Mouse (Mus musculus) erythroblast, embryonic 14.5 days (primary cell): Measurements from ENCODE around the gene Syn3. TPM values are rescaled to one million over a fixed set of nuclear protein-coding genes. Genes with fewer than 3 reads are reported as not detected.

Experiments
- H3K27me3 ChIP-seq: 2 replicates; pipeline ENCODE4 v1.6.1; 2012; ENCODE audit warnings: inconsistent platforms; ENCODE audit not compliant: control insufficient read depth
- H3K36me3 ChIP-seq: 2 replicates; pipeline ENCODE4 v1.6.1; 2012; ENCODE audit warnings: mild to moderate bottlenecking, inconsistent platforms; ENCODE audit not compliant: control insufficient read depth
- H3K4me1 ChIP-seq: 2 replicates; pipeline ENCODE4 v1.6.1; 2012; ENCODE audit warnings: inconsistent platforms; ENCODE audit not compliant: control insufficient read depth
- H3K4me3 ChIP-seq: replicated peaks from 2 replicates; pipeline ENCODE3; 2012; ENCODE audit warnings: moderate library complexity, mild to moderate bottlenecking, inconsistent platforms
- H3K9me3 ChIP-seq: 2 replicates; pipeline ENCODE4 v1.6.1; 2012; ENCODE audit warnings: low read length, inconsistent platforms, mixed read lengths; ENCODE audit not compliant: control insufficient read depth
- GATA1 ChIP-seq: IDR thresholded peaks from 2 replicates; pipeline ENCODE4 v1.6.1; 2012; ENCODE audit warnings: low read length, inconsistent platforms, mixed read lengths
- TAL1 ChIP-seq: IDR thresholded peaks from 3 replicates; pipeline ENCODE4 v1.6.1; 2012; ENCODE audit warnings: low read length, inconsistent platforms, mixed read lengths
- polyA plus RNA-seq: library from polyadenylated mRNA; stranded (reverse); fragments of >175 nt; gene quantifications from 2 replicates; pipeline ENCODE4 v1.2.3, GENCODE M21; 2012

Syn3 gene
- polyA plus RNA-seq, 1 experiment, result not detected

GRCm38 (mm10) chr10:86427956-86428355, 70.7 kb downstream of the Syn3 start:
- no peaks in the 10 kb centered on the region for H3K27me3 ChIP-seq
- TF ChIP-seq TAL1, result no peak
- TF ChIP-seq GATA1, result no peak
- H3K36me3 ChIP-seq, result no peaks in the 10 kb centered on the region
- H3K9me3 ChIP-seq, result no peaks in the 10 kb centered on the region
- H3K4me1 ChIP-seq, result no peaks in the 10 kb centered on the region
- H3K4me3 ChIP-seq, result no peak overlapping the region

- TF ChIP-seq GATA1 (no peak), TAL1 (no peak)
- Histone ChIP-seq H3K4me1 (no peaks in the 10 kb centered on the region), H3K27me3 (no peaks in the 10 kb centered on the region), H3K36me3 (no peaks in the 10 kb centered on the region), H3K9me3 (no peaks in the 10 kb centered on the region), H3K4me3 (no peak overlapping the region)
Measured at GRCm38 (mm10) chr10:86425690-86426530, 72.8 kb downstream of the Syn3 start.

- Histone ChIP-seq H3K4me3 (no peak overlapping the region), H3K36me3 (no peaks in the 10 kb centered on the region), H3K27me3 (no peaks in the 10 kb centered on the region), H3K9me3 (no peaks in the 10 kb centered on the region), H3K4me1 (no peaks in the 10 kb centered on the region)
- TF ChIP-seq GATA1 (no peak), TAL1 (no peak)
Measured at GRCm38 (mm10) chr10:86421731-86422370, 76.8 kb downstream of the Syn3 start.

- H3K4me1 ChIP-seq, result no peaks in the 10 kb centered on the region
- H3K9me3 ChIP-seq, result no peaks in the 10 kb centered on the region
- H3K36me3 ChIP-seq, result no peaks in the 10 kb centered on the region
- no peak overlapping the region for H3K4me3 ChIP-seq
- no peak for TF ChIP-seq TAL1
- TF ChIP-seq GATA1, result no peak
- no peaks in the 10 kb centered on the region for H3K27me3 ChIP-seq
Measured at GRCm38 (mm10) chr10:86418931-86419330, 79.8 kb downstream of the Syn3 start.

- Histone ChIP-seq H3K9me3 (no peaks in the 10 kb centered on the region), H3K4me3 (no peak overlapping the region), H3K27me3 (no peaks in the 10 kb centered on the region), H3K36me3 (no peaks in the 10 kb centered on the region), H3K4me1 (no peaks in the 10 kb centered on the region)
- no peak for TF ChIP-seq TAL1
- no peak for TF ChIP-seq GATA1
Measured at GRCm38 (mm10) chr10:86418345-86418744, 80.4 kb downstream of the Syn3 start.

GRCm38 (mm10) chr10:86416806-86417205, 81.9 kb downstream of the Syn3 start:
- Histone ChIP-seq H3K9me3 (no peaks in the 10 kb centered on the region), H3K27me3 (no peaks in the 10 kb centered on the region), H3K36me3 (no peaks in the 10 kb centered on the region), H3K4me3 (no peak overlapping the region), H3K4me1 (no peaks in the 10 kb centered on the region)
- no peak for TF ChIP-seq GATA1
- TF ChIP-seq TAL1, result no peak

GRCm38 (mm10) chr10:86410868-86411267, 87.8 kb downstream of the Syn3 start:
- H3K4me3 ChIP-seq, result no peak overlapping the region
- no peaks in the 10 kb centered on the region for H3K9me3 ChIP-seq
- no peaks in the 10 kb centered on the region for H3K27me3 ChIP-seq
- no peaks in the 10 kb centered on the region for H3K4me1 ChIP-seq
- no peak for TF ChIP-seq GATA1
- no peak for TF ChIP-seq TAL1
- no peaks in the 10 kb centered on the region for H3K36me3 ChIP-seq

GRCm38 (mm10) chr10:86406952-86407351, 91.7 kb downstream of the Syn3 start:
- TF ChIP-seq TAL1 (no peak), GATA1 (no peak)
- Histone ChIP-seq H3K4me3 (no peak overlapping the region), H3K9me3 (no peaks in the 10 kb centered on the region), H3K27me3 (no peaks in the 10 kb centered on the region), H3K36me3 (no peaks in the 10 kb centered on the region), H3K4me1 (no peaks in the 10 kb centered on the region)

GRCm38 (mm10) chr10:86398347-86398720, 100.4 kb downstream of the Syn3 start:
- no peak for TF ChIP-seq TAL1
- no peak for TF ChIP-seq GATA1
- Histone ChIP-seq H3K4me1 (no peaks in the 10 kb centered on the region), H3K4me3 (no peak overlapping the region), H3K36me3 (no peaks in the 10 kb centered on the region), H3K27me3 (no peaks in the 10 kb centered on the region), H3K9me3 (no peaks in the 10 kb centered on the region)
